Mouse (Mus musculus) layer of hippocampus, postnatal 14 days (tissue): ENCODE measurements at regions not wholly inside any gene's neighbourhood (a gene's known extent, or its start where the extent isn't known, plus 50 kb on each side); places are given as distances from the start of the nearest gene placed in this dataset.

ENCODE experiments used
- DNase-seq, 2 experiments: peaks; one replicate each; pipeline ENCODE4 v3.0.0; 2021 to 2022; ENCODE audit warnings: low spot score in 2 of 2, mixed read lengths in 1 of 2

DNA sequence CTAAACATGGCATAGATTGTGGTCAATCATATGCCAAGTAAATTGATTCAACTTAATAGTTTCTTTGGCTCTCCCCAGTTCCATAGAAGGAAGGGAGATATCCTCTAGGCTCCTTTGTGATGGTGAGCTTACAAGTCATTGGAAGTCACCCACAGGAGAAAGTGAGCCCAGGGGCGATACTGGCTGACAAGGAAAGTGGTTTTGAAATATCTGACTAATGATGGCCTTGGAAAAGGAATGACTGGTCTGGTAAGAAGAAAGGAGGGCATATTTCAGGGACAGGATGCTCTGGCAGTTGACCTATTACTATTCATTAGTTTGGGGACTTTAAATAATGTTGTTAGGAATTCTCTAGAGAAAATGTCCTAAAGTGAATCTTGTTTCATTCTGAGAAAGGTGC lies 352.7 kb upstream of the Cdh11 start:
- no peak for DNase-seq

DNA sequence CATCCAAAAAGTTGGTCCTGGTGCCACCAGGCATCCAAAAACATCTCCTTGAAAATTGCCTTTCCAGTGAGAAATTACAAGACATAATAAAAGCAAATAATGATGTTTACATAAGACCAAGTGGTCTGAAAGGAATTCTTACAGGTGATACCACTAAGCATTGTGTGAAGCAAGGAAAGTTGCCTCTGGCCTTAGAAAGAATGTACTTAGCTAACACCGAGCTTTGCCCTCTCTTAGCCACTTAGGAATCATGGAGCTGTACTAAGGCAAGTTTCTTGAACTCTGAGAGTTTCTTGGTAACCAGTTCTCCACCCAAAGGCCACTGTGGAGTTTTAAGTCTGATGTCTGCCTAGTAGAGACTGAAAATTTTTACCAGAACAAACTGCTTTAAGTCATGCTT lies 359.4 kb upstream of the Cdh11 start:
- no peak for DNase-seq

DNA sequence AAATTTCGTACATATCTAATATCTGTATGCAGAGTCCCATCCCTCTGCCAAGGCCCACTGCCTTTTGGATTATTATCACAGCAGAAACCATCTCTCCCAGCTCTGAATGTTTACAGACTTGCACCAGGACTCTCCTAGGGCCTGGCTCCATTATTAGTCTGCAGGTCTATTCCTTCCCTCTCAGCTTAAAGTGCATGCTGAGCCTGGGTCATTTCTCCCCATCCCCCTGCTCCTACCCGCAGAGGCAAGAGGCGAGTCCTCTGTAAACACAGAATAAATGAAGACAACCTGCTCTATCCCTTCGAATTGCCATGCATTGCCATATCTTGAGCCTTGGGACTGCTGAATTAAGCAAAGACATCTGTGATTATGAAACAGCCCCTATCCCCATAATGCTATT lies 362.6 kb upstream of the Cdh11 start:
- DNase-seq, result no peak

DNA sequence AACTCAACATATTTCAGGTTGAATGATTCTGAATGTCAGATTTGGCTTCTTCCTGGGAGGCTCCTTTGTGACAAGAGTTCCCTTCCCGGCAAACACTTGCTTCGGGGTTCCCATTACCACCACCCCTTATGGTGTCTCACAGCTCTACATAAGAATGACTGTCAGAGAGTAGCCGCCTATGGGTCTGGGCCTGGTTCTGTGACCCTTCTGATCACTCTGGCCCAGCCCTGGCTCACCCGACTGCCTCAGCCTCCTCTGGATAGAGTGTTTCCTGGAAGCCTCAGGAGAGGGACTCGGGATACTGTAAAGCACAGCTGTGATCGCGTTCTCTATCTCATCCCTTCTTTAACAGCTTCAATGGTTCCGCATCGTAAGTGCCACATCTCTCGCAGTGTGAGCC lies 363.0 kb upstream of the Cdh11 start:
- DNase-seq, result no peak

DNA sequence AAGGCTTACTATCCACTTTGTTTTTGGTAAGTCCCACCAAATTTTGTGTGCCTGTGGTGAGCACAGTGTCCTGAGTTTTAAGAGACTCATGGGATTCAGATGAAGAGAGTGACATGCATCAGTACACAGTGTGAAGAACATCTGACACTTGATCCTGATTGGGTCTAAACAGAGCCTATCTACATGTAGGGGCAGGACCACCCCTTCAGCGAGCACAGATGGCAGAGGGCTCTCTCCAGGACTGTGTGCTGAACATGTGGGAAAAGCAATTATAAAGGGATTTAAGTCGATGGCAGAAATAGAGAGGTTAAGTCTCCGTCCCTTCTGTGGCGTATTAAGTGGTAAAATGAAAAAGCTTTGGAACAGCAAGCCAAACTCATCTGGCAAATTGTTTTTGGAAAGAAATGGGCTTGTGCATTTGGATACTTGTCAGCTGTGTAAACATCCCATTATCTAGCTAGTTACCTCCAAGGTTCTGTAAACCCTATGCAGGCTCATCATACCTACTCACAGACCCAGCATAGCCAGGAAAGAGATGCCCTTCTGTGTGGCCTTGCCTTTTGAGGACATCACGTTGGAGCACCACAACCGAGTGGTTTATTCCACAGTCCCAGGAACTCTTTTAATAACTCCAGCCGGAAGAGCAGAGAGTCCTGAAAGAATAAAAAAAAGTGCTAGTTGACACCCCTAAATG lies 381.3 kb upstream of the Cdh11 start:
- DNase-seq, result peak in 1 of 2 experiments; percentile 7

DNA sequence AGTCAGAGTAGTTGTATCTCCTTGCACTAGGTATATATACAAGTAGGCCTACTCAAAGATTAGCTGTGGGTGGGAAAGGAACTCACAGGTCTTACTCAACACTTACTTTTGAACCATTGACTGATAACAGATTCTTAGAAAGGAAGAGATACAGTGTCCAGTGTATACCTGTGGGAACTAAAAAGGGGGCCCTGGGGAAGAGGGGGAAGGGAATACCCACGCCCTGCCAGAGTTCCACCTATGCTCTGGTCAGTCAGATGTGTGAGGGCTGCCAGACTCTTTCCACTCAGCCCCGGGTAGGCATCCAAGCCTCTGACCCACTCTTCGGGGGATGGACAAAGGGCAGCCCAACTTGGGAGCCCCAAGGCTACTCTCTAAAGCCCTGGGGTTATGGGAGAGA lies 387.9 kb upstream of the Cdh11 start:
- DNase-seq, result no peak

DNA sequence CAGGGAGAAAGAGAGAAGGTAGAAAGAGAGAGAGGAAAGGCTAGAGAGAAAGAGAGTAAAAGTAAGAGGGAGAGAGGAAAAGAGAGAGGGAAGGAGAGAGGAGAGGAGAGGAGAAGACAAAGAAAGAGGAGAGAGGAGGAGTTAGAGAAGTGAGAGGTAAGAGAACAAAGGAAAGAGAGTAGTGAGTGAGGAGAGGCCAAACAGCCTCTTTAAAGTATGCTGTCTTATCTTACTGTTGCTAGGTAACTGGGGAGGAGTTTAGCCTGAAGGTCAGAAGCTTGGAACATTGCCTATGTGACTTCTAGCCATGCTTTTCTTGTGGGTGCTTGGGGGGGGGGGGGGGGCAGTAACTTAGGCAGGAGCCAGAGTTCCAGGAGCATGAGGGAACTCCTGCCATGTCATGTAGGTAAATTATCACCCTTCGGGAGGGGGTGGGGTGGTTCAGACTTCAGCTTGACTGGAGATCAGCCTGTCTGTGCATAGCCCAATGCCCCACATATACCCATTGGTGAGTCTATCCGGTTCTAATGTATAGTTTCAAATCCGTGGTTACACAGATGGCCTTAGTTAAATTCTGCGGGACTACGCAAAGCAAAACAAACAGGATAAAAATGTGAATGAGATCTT lies 388.5 kb upstream of the Cdh11 start:
- DNase-seq, result no peak

DNA sequence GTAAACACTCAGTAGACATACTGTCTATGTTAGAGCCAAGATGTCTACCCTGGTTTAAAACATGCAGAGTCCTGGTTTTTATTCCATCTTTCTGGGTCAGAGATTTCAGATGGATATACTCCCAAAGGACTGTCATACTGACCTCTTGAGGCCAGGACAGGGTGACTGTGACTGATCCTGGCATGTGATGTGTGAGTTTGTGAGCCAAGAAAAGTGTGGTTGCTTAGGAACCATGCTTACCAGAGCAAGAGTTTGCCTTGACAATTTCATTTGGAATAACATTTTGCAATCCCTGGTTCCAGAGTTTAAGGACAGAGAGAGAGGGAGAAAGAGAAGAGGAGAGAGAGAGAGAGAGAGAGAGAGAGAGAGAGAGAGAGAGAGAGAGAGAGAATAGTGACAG lies 395.2 kb upstream of the Cdh11 start:
- no peak for DNase-seq

DNA sequence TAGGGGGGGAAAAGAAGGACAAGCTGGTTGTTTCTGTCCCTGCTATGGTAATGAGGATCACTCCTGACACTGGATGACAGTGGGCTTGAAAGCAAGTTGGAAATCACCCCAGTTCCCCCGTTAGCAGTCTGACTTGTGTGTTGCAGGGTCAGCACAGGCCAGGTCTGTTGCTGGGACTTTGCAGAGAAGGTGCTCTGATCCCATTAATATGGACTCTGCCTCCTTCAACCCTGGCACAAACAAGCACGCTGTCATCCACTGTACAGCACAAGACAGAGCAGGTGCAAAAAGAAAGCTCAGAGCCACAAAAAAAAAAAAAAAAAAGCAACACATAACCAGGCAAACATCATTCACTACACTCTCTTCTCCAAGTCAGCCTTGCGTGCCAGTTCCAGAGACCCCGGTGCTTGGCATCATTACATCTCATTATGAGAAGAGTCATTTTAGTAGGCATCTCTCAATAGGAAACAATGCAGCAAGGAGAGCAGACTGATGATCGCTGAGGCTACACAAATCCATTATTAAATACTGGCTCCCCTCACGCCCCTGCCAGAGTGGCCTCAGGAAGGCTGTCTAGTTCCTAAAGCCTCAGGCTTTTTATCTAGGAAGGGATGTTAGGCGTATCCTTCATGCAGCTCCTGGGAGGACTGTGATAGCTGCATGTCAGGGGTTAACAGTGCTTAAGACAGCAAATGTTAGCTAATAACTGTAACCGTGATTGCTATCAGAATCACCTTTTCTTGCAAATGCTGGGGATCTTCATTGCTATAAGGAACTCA lies 403.5 kb upstream of the Cdh11 start:
- DNase-seq, result no peak

DNA sequence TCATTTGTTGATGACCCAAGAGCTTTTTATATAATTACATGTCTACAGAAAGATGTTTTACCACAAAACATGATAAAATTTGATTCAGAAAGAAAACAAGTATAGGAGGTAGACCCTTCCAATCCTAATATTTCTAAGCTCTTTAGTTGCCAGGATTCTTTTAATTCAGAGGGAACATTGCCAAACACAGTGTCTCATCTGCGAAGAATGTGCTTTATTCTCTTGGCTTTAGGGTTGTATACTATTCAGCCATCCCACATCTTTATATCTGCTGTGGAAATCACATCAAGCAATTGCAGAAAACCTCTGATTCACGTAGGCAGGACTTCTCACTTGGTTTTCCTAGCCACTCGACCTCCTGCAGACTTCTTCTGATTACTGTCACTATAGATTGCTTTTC lies 412.8 kb upstream of the Cdh11 start:
- DNase-seq, result no peak

DNA sequence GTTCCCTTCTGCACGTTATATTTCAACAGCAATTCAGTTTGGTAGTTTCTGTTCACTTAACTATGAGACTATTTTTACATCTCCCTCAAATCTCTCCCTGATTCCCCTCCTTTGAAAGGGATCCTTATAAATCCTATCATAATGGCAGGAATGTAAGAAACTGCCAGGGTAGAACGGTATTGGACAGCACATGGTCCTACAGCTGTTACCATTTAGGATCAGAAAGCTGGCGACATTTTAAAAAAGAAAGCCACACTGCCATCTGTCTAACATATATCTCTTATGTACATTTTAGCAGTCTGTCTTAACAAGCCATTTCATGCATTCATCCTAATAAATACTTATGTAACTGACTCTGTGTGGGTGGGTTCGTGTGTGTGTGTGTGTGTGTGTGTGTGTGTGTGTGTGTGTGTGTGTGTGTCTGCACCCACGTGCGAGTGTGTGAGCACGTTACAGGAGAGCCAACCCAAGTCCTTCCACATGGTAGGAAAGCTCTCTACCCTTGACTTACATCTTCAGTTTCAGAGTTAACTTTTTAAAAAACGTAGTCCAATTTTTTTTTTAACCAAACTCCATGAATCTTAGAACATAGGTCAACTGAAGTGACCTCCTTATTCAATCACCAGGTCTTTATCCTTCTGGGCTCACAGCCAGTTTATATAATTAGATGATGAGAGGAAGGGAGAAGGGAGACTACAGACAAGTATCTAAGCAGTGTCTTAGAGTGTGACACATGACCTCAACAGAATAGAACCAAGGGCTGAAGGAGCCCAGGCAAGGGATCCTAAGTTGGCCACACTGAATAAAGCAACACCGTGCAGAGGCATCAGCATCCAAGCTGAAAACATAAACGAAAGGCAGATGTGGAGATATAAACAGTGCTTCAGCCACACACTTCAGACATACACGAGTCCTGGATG lies 414.5 kb upstream of the Cdh11 start:
- DNase-seq, result no peak

DNA sequence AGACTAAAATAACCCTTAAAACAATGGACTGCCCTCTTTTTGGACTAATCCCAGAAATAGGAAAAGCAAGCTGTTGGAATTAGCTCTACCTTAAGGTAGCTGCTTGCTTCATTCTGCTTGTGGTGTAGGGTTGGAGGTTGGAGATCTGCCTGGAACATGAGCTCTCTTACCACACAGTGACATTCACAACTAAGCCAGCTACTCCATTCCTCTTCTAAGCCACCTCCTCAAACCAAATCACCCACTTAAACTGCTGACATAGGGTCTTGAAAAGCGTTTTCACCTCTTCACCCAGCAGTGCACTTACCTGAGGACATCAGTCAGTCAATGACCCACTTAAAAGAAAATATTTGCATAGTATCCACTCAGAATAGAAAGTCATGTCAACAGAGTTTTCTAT lies 418.3 kb upstream of the Cdh11 start:
- DNase-seq, result no peak

DNA sequence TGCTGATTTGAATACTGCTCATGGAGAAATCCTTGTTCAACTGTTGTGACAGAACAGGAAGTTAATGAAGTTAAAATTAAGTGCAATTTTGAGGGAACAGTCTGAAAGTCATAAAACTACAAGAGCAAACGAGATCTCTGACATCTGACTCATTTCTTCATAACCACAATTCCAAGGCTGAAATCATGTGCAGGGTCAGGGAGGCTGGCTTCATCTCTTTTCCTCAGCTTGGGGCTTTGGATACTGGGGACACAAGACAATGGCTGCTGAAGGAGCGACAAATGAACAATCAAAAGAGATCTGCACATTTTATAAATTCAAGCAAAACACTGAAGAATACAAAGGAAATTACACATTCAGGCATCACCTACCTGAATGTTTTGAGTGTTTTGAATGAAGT lies 429.2 kb upstream of the Cdh11 start:
- DNase-seq, result no peak

DNA sequence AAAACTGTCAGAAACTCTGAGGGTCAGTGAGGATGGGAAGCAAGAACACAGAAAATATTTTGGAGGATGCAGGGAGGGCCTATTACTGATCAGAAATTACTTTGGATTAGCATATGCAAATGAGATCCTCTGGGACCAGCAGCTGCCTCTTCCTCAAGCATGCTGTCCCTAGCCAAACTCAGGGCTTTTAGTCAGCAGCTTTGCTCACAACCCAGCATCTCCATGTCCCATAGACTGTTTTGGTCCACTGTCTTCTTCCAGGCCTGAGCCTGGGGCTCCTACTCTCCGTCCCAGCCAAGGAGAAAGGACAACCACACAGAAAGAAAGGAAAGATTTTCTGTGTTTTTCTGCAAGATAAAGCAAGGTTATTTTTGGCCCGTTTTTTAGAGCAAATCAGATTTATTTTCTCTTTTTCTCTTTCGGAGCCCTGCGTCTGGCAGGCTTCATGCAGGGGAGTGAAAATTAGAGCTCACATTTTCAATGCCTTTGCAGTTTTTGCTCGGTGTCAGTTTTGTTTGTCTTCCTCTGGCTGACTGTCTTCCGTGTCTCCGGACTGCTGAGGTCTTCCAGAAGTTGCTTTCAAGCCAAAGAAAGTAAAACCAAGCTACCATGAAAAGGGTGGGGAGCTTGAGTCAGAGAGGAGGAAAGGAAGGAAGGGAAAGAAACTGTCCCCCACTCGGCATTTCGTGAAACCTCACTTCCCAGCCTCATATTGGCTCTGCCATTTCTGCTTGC lies 445.5 kb upstream of the Cdh11 start:
- no peak for DNase-seq

DNA sequence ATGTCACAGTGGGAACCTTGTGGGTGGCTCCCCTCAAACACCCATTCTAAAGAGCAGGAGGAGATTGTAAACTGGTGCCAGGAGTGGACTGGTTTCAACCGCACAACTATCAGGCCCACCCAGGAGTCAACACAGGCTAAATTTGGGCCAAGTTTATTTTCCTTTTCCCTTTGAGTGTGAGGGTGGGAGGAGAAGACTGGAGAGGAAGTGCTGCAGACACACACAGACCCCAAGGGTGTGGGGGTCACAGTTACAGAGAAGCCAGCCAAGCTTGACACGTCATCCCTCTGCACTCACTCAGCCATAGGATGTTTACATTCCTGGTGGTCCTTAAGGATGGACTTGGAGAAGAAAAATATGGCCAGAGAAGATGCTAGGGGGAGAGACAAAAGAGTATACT lies 448.9 kb upstream of the Cdh11 start:
- no peak for DNase-seq

DNA sequence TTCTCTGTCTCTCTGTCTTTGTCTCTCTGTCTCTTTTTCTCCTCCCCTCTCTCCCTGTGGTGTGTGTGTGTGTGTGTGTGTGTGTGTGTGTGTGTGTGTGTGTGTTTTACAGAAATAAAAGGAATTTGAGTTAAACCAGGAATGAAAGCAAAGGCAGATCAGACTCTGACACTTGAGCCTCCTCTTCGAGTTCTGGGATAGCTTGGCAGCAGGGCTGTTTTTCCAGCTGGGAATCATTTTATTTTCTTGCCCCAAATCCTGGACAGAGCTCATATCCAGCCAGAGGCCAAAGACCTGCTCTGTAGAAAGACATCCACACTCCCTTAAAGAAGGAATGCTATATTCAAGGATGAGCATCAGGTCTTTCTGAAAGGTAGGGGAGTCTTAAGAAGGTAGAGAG lies 450.2 kb upstream of the Cdh11 start:
- DNase-seq, result no peak

DNA sequence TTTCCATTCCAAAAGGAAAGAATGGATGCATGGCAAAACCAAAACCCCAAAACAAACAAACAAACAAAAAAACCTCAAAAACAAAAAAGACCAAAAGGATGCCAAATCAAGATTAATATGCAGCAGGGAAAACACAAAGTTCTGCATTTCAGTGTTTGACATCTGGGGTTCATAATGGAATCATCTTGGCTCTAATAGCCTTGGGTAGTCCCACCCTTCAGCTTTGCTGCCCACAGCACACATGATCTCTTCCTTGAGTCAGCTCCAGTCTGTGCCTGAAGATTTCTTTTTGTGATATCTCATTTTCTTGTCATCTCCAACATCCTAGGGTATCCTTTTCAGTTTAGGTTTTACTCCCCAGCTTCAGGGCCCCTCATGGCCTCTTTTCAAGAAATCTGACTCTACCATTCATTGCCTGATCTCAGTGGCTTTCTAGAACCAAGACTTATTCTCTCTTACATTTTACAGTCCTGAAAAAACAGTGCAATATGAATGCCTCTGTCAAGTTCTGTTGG lies 453.1 kb upstream of the Cdh11 start:
- no peak for DNase-seq

DNA sequence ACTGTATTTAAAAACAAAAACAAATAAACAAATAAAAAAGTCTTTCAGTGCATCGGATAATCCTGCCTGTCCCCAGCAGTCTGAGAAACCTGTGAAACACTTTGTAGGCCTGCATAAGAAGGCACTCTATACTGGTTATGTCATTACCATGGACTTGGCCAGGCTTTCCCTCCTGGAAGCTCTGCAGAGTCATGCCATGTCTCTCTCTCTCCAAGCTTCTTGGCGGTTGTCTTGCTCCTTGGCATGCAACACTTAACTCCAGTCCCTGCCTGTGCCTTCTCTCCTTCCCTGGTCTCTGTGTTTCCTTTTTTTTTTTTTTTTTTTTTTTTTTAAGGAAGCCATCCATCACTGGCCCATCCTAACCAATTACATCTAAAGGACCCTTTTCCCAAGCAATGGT lies 458.7 kb upstream of the Cdh11 start:
- no peak for DNase-seq

DNA sequence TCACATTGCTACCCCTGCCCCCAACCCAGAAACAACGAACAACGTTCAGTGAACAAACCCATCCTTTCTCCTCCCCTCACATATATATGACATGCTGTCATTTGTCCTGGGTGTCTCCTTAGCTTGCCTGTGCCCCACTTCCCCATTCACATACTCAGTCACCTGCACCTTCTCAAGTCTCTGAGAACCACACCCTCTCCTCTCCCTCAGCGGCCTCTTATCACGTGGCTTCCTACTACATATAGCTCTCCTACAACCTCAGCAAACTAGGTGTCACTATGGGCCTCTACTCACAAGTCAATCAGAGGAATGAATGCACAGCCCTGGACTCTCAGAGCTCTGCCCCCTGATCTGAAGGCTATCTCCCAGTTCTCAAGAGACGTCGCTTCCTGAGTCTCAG lies 459.2 kb upstream of the Cdh11 start:
- DNase-seq, result no peak

DNA sequence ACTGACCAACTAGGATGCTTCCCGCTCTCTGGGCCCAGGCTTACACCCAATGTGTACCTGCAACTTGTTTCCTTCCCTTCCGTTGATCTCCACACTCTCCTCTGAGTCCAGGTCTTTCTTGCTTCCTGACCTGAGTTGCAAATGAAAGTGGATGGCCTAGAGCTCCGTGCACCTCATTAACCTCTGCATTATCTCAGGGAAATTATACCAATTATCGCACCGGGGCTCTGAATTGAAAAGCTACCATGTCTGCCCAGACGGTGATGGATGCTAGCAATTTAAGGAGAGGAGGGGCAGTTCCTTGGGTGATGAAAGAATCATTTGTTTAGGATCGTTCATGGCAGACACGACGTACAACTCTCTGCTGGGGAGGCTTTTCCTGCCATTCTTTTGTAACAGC lies 460.4 kb upstream of the Cdh11 start:
- no peak for DNase-seq

DNA sequence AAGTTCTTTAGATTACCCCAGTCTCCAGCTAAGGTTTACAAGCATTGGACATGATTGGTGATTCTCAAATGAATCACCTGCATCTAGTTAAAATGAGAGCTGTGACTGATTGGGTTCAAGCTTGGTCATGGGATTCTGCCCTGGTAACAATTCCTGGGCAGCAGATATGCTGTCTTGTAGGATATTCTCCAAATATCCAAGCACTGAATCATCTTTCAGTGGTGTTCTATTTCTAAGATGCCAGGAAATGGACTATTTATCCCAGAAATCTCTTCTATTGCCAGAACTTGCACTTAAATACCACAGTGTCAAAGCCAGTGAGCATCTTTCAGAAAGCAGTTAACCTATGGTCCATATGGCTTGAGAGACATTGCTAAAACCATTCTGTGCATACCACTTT lies 475.8 kb upstream of the Cdh11 start:
- no peak for DNase-seq
